Mouse (Mus musculus) layer of hippocampus, postnatal 10 days (tissue): ENCODE measurements around the gene Grid2ip. TPM values are rescaled to one million over a fixed set of nuclear protein-coding genes. Genes with fewer than 3 reads are reported as not detected.

Experiments used
- DNase-seq, 2 experiments: peaks; one replicate each; pipeline ENCODE4 v3.0.0; 2021; ENCODE audit warnings: low spot score in 2 of 2
- total RNA-seq, 2 experiments: library from RNA; stranded (reverse); gene quantifications; 2 replicates each; pipeline ENCODE4 v1.2.3; 2021

The Grid2ip gene
- total RNA-seq, 2 experiments from 2014 or later = 3.4 to 4.9 TPM

- no peak for DNase-seq
Observed at GRCm38 (mm10) chr5:143409239-143409638, 52.1 kb downstream of the Grid2ip start.

GRCm38 (mm10) chr5:143410841-143411395 lies 53.8 kb downstream of the Grid2ip start:
- DNase-seq = no peak

- no peak for DNase-seq
Observed at GRCm38 (mm10) chr5:143421484-143421883, 64.3 kb downstream of the Grid2ip start.

- DNase-seq = no peak
Observed at GRCm38 (mm10) chr5:143422990-143423389, 65.9 kb downstream of the Grid2ip start.

GRCm38 (mm10) chr5:143423899-143424519 lies 66.9 kb downstream of the Grid2ip start:
- peak; percentile 63 to 65 for DNase-seq

- DNase-seq = peak; percentile 49 to 60
Observed at GRCm38 (mm10) chr5:143434421-143434820, 77.3 kb downstream of the Grid2ip start.

- no peak for DNase-seq
Observed at GRCm38 (mm10) chr5:143441298-143441697, 84.2 kb downstream of the Grid2ip start.

DNA sequence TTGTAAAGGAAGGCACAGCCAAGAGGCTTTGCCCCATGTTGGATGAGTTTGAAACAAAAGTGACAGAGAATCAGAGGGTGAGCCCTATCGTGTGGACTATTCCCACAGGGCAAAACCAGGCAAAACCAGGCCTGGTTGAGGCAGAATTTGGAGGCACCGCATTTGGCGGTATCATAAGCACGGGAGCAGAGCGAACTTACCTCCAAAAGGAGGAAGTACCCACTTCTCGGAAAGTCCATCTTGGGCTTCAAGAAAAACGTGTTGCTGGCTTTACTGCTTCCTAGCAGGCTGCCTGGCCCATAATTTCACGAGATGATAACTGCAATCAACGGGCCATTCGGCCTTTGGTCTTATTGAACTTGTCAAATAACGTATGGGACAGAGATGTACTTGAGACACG lies 84.6 kb downstream of the Grid2ip start:
- no peak for DNase-seq

Other genes with a start within 250 kb of the Grid2ip start
- 10 to 100 TPM; 42.4 to 44.5 TPM for gene Rnf216, start 244.3 kb upstream of the Grid2ip start, total RNA-seq
- gene Olfr718-ps1, start 209.8 kb upstream of the Grid2ip start, total RNA-seq = under 1 TPM; 0.25 to 0.32 TPM
- gene Rbak, start 176.6 kb upstream of the Grid2ip start, total RNA-seq = 10 to 100 TPM; 16.8 to 17.5 TPM
- not detected for gene Spdye4b, start 176.3 kb upstream of the Grid2ip start, total RNA-seq
- not detected for gene Spdye4a, start 130.4 kb upstream of the Grid2ip start, total RNA-seq
- gene Zfp12, start 122.2 kb upstream of the Grid2ip start, total RNA-seq = 10 to 100 TPM; 22.8 to 25.1 TPM
- 10 to 100 TPM; 21.8 to 24.4 TPM for gene Zfp316, start 87.3 kb upstream of the Grid2ip start, total RNA-seq
- gene Zfp853, start 63.7 kb upstream of the Grid2ip start, total RNA-seq = 1 to 10 TPM; 9.4 to 9.9 TPM
- 10 to 100 TPM; 22.5 to 22.8 TPM for gene E130309D02Rik, start 42.0 kb upstream of the Grid2ip start, total RNA-seq
- gene Zdhhc4, start 28.1 kb upstream of the Grid2ip start, total RNA-seq = 10 to 100 TPM; 48.0 to 51.5 TPM
- gene Kdelr2, start 46.5 kb downstream of the Grid2ip start, total RNA-seq = 10 to 100 TPM; 48.8 to 53.8 TPM
- 10 to 100 TPM; 20.5 to 21.5 TPM for gene Daglb, start 107.2 kb downstream of the Grid2ip start, total RNA-seq
- 100 to 1,000 TPM; 444 to 449 TPM for gene Rac1, start 170.7 kb downstream of the Grid2ip start, total RNA-seq